ENCODE assay signal across 14 mouse cellular contexts in genomic region chr2:119846929-119847328, GRCm38 (mm10). TPM values are rescaled to one million over a fixed set of nuclear protein-coding genes. Genes with fewer than 3 reads are reported as not detected.
DNase-seq lines count a peak whose midpoint lies in the region.
"Had no signal": no experiment of that assay in that cellular context is flagged by ENCODE, and none has a peak within 500 bp of the region (broad histone marks: within the 10 kb centered on the region; RNA-seq: fewer than 3 reads in every experiment).

No protein-coding gene starts in this region.

- peak; percentile 4 to 33 for DNase-seq in adrenal gland, adult (ENCODE audit: inconsistent age in 2 of 2, low spot score in 1 of 2)
- DNase-seq in adrenal gland, adult 18-20 months (ENCODE audit: low spot score in 2 of 2), result no peak
- DNase-seq in ovary, adult 18-20 months (ENCODE audit: low spot score), result peak; percentile 15
- no peak for DNase-seq in ovary, postnatal 10 days (ENCODE audit: low spot score)
- DNase-seq in cerebellum, adult 9-11 months, result peak; percentile 97
- peak; percentile 33 for DNase-seq in heart, postnatal 25 days (ENCODE audit: low spot score)
- no peak for DNase-seq in limb, embryonic 10.5 days (ENCODE audit: low spot score)
- DNase-seq in embryo, embryonic 10.5 days (ENCODE audit: low spot score), result no peak
- DNase-seq: layer of hippocampus, postnatal 36 days had no signal

- H3K27me3 ChIP-seq in limb, embryonic 10.5 days (ENCODE audit: low read depth, poor library complexity, severe bottlenecking), result no peaks in the 10 kb centered on the region
- H3K27me3 ChIP-seq: embryonic facial prominence, embryonic 12.5 days; kidney, embryonic 15.5 days; lung, embryonic 15.5 days; neural tube, embryonic 12.5 days had no signal

- WGBS in limb, embryonic 10.5 days, result 78% methylated on average over 4 of the region's 4 CpGs

- intact Hi-C loops in heart, postnatal 25 days (cut with DNase I), result no loop called here

- no peak overlapping the region for H3K27ac ChIP-seq in limb, embryonic 10.5 days
- H3K27ac ChIP-seq: embryonic facial prominence, embryonic 12.5 days; kidney, embryonic 15.5 days; lung, embryonic 15.5 days; neural tube, embryonic 12.5 days had no signal

- H3K4me1 ChIP-seq in limb, embryonic 10.5 days, result no peaks in the 10 kb centered on the region
- H3K4me1 ChIP-seq: embryonic facial prominence, embryonic 12.5 days; kidney, embryonic 15.5 days; lung, embryonic 15.5 days; neural tube, embryonic 12.5 days had no signal

- H3K36me3 ChIP-seq in limb, embryonic 10.5 days, result no peaks in the 10 kb centered on the region
- H3K36me3 ChIP-seq: embryonic facial prominence, embryonic 12.5 days; kidney, embryonic 15.5 days; lung, embryonic 15.5 days; neural tube, embryonic 12.5 days had no signal

- H3K4me3 ChIP-seq in limb, embryonic 10.5 days, result no peak overlapping the region
- H3K4me3 ChIP-seq: embryonic facial prominence, embryonic 12.5 days; kidney, embryonic 15.5 days; lung, embryonic 15.5 days; neural tube, embryonic 12.5 days had no signal

- H3K9me3 ChIP-seq in limb, embryonic 10.5 days (replicated peaks), result no peaks in the 10 kb centered on the region
- H3K9me3 ChIP-seq: embryonic facial prominence, embryonic 12.5 days; kidney, embryonic 15.5 days; lung, embryonic 15.5 days; neural tube, embryonic 12.5 days had no signal

RNA-seq across cellular contexts. Expression of gene Tyro3, which starts 49.4 kb away (rescaled TPM):
- total RNA-seq in adrenal gland, adult 18-20 months (2021), result 1 to 10 TPM; 2.5 to 3.5 TPM
- 1 to 10 TPM; 1.2 to 1.3 TPM for total RNA-seq in heart, postnatal 25 days (2021)
- 22.7 and 30.0 TPM in 2 replicates for polyA plus RNA-seq in limb, embryonic 10.5 days (2016; fragmentation: Nextera tagmentation; extraction: Ambion mirVana)
- total RNA-seq: granulocyte monocyte progenitor cell, adult 5-6 weeks had no signal

RNA-seq across cellular contexts. Expression of gene Mga, which starts 50.1 kb away (rescaled TPM):
- total RNA-seq in adrenal gland, adult 18-20 months (2021), result 10 to 100 TPM; 38.8 to 45.0 TPM
- total RNA-seq in heart, postnatal 25 days (2021), result 10 to 100 TPM; 31.9 to 42.9 TPM
- polyA plus RNA-seq in limb, embryonic 10.5 days (2016; fragmentation: Nextera tagmentation; extraction: Ambion mirVana), result 27.5 and 28.0 TPM in 2 replicates

RNA-seq across cellular contexts. Expression of gene Rpap1, which starts 59.6 kb away (rescaled TPM):
- total RNA-seq in adrenal gland, adult 18-20 months (2021), result 10 to 100 TPM; 12.5 to 14.4 TPM
- 10 to 100 TPM; 13.7 to 14.2 TPM for total RNA-seq in heart, postnatal 25 days (2021)
- polyA plus RNA-seq in limb, embryonic 10.5 days (2016; fragmentation: Nextera tagmentation; extraction: Ambion mirVana), result 42.0 and 46.3 TPM in 2 replicates

Comparison
In these comparisons a context has a peak if more than half of its experiments do, and no peak if none do; other contexts are left out.
1. DNase-seq: peak in adrenal gland, adult (2 of 2), ovary, adult 18-20 months (single experiment), cerebellum, adult 9-11 months (single experiment) and heart, postnatal 25 days (single experiment); none in adrenal gland, adult 18-20 months (0 of 2), ovary, postnatal 10 days (single experiment), limb, embryonic 10.5 days (single experiment) and embryo, embryonic 10.5 days (single experiment).